Mouse (Mus musculus) heart, postnatal 4 days (tissue): Measurements from ENCODE around the gene Kpnb1. TPM values are rescaled to one million over a fixed set of nuclear protein-coding genes. Genes with fewer than 3 reads are reported as not detected.

Experiments used
- DNase-seq: peaks from one replicate; pipeline ENCODE4 v3.0.0; 2021
- total RNA-seq, 2 experiments: library from RNA; stranded (reverse); gene quantifications; 2 replicates each; pipeline ENCODE4 v1.2.3; 2021

The Kpnb1 gene
- total RNA-seq, 2 experiments from 2014 or later: 160 to 162 TPM

DNA sequence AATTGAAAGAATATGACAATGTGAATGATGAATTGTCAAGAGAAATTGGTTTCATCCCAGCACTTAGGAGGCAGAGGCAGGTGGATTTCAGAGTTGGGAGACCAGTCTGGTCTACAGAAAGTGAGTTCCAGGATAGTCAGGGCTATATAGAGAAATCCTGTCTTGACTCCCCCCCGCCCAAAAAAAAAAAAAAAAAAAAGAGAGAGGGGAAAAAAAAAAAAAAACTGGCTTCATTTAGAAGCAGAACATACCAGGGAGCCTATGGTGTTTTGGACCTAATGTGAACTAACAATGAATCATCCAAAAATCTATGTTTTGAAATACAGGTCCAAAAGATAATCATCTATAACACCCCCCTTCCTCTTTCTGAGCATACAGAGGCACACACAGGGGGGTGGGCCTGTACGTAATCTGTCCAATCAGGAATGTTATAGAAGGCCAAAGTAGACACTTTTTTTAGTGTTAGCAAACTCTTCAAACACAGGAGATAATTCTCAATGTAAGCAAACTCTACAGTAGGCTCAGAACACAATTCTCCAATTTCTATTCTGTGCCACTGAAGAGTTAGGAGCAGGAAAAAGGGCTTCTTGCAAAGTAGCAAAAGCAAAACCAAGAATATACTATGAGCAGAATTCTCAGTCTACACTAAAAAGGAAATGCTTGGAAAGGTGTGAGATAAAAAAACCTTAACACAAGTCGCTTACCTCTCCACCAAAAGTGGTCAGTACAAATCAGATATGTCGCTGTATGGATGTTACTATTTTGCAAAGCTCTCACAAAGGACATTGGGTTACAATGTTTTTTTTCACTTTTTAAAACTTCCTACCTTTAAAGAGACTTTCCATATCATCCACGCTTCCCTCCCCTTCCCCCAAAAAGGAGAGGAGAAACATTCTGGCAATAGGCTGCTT lies 1.7 kb downstream of the Kpnb1 start:
- DNase-seq: no peak

DNA sequence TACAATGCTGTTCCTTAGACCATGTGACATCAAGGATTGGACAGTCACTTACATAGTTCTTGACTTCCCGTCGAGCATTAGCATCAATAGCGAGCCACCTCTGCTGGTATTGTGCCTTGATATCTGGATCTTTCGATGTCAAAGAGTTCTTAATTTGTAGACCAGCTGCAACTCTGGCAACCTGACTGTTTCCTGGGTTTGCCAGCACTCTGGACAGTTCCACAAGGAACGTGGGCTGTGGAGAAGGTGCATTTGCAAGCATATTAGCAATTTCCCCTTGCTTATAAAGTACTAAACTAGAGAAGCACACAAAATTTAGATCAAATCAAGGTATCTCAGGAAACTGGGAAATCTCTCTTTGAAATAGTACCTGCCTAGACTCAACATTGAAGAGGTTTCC lies 2.8 kb downstream of the Kpnb1 start:
- DNase-seq: no peak

DNA sequence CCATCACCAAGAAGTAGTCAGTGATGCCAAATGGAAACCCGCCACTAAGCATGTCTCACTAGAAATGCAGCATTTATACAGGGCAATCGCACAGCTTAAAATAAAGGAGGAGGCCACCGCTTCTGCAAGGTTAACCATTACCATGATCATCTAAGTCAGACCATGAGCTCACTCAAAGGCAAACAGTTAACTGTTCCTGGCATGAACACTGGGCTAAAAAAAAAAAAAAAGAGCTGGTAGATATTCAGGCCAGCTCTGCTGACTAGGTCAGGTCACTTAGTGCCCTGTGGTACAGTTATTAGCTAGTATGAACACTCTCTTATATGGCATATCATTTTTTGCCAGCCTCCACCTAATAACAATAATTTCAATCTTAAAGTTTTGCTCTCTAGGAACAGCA lies 5.2 kb downstream of the Kpnb1 start:
- no peak for DNase-seq

DNA sequence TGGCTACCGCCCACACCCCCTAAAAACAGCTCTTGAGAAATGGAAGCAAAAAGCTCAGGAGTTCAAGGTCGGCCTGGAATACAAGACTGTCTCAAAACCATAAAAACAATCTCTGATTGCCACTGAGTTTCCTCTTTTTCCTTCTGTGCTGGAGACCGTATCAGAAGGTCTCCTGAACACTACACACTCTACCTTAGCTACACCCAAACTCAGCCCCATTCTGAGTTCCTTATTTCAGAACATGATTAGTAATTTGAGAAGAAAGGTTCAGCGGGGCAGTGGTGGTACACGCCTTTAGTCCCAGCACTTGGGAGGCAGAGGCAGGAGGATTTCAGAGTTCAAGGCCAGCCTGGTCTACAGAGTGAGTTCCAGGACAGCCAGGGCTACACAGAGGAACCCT lies 6.6 kb downstream of the Kpnb1 start:
- no peak for DNase-seq

DNA sequence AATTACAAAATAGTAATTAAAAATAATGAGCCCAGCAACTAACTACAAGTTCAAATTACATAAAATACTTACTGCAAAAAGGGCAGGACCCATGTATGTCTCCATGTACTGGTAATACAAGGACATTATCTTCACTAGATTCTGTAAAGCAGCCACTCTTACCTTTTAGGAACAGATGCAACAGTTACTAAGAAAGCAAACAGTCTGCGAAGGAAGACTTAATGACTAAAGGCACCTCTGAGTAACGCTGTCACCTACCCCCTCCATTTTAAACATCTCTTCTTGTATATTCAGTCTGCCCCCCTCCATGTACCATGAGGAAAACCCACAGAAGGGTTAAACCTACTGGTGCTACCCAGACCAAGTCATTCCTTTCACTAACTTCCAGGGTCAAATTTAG lies 9.5 kb downstream of the Kpnb1 start:
- DNase-seq: no peak

DNA sequence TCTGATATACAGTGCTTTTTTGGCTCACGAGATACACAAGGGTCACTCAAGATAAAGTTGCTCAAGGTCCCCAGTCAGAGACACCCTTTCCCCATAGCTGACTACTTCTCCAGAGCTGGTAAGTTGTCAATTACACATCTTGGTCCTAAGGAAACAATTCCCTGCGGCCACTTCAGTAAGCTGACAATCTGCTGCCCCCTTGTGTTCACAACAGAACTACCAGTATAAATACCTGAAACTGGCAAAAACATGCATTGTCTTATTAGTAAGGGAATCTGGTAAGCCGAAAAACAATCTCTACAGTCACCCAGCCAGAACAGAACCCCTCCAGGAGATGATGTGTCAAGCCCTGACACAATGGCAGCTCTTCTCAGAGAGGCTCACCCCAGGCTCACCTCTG lies 10.8 kb downstream of the Kpnb1 start:
- peak; percentile 50 for DNase-seq

DNA sequence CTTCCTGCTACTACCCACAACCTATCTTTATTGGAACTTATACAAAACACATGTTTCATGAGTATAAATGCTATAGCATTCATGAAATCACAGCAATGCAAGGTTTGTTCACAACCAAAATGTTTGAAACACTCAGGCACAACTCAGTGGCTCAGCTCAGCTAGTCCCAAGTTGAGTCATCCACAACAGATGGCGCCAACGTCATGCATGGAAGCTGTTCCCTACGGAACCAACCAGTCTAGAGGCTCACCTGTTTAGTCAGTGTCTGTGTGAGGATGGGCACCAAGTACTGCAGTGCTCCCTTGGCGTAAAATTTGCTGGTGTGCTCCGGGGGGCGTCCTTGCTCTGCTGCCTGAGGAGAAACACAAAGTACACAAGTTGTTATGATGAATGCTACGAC lies 12.2 kb downstream of the Kpnb1 start:
- DNase-seq: no peak

DNA sequence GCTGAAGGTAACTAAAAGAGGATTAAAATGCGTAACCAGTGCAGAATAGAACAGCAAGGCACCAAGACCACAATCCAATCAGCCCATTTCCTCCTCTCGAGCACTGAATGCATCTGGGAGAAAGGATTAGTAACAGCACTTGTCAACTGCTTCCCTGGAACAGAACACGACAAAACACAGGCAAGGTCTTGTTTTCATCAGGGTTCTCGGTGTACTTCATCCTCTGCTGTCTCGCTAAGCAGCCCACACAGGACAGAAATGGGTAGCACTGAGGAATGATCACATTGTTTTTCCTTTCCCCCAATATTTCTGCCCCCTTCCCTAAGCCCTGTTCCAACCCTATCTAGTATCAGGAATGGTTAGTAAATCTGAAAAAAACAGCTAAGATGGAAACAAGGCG lies 27.3 kb downstream of the Kpnb1 start:
- DNase-seq: no peak

DNA sequence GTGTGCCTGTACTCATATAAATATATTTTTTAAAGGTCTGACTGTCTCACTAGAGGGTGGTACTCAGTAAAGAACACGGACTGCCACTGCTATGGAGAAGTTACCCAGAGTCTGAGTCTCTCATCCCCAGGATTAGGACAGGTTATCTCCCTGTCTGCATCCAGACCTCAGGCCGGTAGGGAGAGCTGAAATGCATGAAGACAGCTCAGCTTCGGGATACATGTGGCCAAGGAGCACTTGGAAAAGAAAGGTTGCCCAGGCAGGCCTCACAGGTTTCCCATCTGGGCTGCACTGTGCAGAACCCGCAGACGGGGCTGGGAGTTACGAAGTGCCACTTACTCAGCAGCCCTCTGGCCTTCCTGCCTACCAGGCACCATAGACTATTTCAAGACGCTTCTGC lies 30.7 kb downstream of the Kpnb1 start:
- DNase-seq: no peak

DNA sequence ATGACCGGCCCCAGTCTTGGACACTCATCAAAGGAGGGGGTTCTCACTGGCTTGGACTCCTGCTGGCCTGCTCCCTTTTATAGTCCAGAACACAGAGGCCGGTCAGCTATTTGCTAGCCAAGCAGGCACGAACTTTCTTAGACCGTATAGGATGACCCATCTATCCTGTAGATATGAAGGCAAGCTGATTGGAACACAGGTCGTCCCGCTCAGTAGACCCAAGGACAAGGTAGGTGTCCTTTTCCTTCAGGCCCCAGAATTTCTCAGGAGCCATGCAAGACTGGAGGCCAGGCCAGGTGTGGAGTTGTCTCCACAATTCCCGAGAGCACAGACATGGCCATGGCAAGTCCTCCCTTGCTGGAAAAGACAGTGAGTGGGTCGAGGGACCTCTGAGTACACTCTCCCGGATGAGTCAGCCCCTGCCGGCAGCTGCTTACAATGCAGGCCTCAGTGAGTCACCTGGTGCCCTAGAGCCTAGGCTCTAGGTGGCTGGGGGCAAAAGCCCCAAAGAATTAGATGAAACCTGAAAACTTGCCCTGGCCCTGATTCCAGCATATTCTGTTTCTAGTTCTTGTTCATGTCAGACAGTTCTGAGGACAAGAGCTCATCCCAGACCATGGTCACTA lies 34.9 kb downstream of the Kpnb1 start:
- DNase-seq: peak; percentile 29

DNA sequence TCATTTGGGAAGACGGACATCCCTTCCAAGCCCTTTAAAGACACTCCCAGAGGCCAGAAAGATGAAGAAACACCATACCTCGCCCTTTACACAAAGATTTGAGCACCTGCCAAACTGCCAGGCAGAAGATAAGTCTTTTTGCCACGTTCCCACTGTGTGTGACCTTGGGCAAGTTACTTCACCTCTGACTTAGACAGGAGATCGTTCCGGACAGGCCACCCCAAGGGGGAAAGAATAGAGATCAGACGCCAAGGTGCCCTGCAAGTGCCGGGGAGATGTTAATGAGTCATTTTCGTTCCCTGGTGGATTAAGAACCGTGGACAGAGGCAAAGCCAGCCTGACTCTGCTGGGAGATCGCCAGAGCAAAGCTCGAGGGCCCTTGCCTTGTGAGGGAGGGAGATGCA lies 35.7 kb downstream of the Kpnb1 start:
- DNase-seq: peak; percentile 69

DNA sequence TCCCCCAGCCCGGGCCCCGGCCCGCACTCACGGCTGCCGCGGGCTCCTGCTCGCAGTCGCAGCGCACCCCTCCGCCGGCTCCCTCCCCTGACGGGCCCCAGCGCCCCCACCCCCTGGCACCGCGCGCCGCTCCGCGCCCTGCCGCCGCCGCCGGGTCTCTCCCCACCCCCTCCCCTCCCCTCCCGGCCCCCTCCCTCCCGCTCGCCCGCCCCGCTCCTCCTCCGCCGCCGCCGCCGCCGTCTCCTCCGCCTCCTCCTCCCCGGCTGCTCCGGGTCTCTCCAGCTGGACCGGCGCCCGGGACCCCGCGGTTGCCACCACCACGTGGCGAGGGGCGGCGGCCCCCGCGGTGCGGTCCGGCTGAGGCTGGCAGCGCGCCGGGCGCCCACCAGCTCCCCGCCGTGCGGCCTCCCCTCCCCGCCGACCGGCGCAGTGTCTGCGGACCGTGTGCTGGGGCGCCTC lies 36.3 kb downstream of the Kpnb1 start, which contains the start of gene Tbkbp1:
Tbkbp1 (minus strand) TSS at position 153 of the 459 bp plus-strand sequence.
- peak; percentile 56 for DNase-seq

DNA sequence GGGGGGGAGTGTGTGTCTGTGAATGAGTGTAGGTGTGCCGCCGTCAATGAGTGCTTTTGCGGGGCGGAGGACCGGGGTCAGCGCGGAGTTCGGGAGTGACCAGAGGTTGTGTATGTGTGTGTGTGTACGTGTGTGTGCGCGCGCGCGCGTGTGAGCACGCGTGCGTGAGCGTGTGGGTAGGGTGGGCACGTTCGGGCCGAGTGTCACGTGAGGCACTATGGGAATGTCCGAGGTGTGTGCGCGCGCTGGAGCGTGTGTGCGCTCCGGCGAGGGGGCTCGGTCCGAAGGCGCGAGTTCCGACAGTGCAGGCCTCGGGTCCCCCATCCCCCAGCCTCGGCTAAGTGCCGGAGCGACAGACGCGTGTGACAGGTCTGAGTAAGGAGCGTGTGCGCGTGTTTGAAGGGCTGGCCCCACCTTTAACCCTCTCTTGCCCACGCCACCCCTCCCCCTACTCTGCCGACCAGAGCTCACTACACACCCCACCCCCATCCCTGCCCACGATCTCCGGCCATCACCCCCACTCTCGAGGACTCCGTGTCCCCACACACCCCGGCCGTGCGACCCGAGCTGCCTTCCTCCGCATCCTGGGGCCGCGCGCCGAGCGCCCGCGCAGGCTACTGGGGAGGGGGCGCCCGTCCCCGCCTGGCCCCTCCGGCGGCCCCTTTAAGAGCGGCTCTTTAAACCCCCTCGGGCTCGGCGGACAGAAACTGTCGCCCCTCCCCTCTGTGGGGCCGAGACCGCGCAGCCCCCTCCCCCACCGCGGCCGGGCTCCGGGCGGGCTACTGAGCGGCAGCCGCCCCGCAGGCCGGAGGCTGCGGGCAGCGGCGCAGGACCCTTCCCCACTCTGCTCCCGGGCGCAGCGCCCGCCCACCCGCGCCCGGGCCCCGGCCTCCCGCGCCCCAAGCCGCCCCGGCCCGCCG lies 37.0 kb downstream of the Kpnb1 start:
- peak; percentile 74 for DNase-seq

DNA sequence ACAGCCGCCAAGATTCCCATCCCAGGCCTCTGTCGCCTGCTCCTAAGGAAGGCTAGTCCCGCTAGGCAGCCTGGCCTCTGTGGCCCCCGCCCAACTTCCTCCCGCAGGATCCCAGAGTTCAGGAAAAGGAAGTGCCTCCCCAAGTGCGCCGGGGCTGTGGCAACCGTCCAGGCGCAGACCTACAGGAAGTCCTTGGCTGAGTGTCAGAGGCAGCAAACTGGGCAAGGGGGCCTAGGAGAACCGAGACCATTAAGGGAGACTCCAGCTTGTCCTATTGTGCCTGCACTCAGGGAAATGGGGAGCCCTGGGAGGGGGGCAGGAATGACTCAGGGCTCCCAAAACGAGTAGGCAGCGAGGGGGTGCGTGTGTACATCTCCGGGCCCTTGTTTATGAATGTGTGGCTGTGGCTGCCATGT lies 37.7 kb downstream of the Kpnb1 start:
- DNase-seq: peak; percentile 87

DNA sequence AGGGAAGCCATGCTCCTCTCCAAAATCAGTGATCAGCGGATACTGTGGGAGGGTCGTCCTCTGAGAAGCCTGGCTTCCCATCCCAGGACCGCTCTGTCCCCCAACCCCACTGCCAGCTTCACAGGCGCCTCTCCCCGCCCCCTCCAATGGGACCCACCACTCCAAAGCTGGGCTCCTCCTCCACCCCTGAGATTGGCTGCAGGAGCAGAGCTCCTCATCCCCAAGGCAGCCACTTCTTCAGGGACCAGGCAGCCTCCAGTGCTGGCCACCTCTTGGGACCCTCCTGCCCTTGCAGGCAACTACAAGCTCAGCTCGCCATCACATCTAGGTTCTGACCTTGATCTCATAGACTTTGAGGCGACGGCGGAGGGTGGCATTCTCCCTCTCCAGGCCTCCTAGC lies 38.7 kb downstream of the Kpnb1 start:
- no peak for DNase-seq

DNA sequence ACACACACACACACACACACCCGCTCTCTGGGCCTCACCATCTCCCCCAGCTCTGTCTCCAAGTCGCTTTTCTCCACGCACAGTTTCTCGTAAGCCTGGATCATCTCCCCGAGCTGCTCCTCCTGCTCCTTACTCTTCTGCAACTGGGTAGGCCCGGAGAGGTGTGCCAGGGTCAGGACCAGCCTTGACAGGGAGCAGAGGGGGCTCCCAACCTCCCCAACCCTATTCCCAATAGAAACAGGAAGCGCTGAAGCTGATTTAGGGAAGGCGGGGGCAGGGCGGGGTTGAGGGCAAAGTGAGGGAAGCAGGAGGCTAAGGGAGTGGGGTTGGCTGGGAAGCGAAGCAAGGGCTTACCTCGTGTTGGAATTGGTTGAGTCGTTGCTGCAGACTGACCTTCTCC lies 39.1 kb downstream of the Kpnb1 start:
- peak; percentile 18 for DNase-seq

DNA sequence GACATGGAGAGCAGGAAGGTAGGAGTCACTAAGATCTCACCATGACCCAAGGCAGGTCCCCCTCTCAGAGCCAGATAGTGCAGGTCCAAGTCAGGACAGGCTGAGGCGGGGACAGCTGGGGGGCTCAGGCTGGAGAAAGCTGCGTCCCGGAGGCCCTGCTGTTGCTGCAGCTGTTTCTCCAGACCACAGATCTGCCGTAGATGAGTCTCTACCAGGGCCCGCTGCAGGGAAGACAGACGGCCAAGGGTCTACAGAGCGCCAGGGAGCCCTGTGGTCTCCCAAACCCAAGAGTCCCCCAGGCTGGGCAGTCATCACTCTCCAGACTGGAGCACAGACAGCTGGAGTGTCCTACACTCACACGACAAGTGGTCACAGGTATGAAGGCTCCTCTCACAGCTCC lies 40.3 kb downstream of the Kpnb1 start:
- DNase-seq: no peak

DNA sequence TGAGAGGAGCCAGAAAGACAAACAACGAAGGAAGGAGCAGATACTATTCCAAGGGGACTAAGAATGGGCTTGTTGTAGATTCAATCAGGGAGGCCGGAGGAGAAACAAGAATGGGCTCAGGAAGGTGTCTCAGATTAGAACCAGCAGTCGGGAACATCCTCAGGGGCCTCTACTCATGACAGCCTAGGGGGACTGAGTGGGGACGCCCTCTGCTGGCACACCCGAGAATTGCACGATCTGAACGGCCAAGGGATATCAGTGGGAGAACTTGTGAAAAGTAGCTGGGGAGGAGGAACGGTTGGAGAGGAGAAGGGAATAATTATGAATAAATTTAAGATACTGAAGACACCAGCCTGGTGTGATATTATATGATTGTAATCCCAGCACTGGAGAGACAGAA lies 41.0 kb downstream of the Kpnb1 start:
- DNase-seq: peak; percentile 88

DNA sequence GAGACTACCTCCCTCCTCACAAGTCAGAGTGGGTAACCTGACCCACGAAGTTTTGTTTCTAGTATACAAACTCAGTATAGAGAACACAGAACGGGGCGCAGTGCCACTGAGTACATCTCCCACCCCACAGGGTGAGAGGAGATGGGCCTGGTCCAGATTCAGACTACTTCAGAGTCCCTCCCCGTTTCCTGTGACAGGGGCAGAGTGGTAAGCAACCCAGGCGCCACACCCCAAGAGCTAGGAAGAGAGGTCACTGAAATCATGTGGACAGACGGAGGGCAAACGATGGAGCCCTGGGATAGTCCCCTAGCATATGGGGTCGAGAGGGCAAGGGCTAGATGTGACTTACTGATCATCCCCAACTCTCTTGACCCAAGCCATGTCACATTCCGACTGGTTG lies 41.7 kb downstream of the Kpnb1 start:
- no peak for DNase-seq

DNA sequence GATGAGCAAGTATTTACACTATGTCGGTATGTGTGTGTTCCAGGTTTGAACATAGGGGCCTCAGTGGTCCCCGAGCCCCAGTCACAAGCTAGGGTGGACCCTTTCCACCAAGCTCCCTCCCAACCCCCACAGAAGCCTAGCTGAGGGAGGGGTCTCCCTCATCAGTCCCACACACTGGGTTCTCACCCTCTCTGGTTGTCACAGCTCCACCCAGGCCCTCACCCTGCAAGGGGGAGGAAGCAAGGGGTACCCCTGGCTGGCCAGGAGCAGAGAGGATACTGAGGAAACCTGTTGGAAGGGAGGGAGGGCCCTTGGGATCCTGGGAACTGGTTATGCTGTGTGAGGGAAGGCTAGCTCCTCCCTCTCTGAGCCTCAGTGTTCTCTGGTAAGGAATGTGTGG lies 42.4 kb downstream of the Kpnb1 start:
- no peak for DNase-seq

DNA sequence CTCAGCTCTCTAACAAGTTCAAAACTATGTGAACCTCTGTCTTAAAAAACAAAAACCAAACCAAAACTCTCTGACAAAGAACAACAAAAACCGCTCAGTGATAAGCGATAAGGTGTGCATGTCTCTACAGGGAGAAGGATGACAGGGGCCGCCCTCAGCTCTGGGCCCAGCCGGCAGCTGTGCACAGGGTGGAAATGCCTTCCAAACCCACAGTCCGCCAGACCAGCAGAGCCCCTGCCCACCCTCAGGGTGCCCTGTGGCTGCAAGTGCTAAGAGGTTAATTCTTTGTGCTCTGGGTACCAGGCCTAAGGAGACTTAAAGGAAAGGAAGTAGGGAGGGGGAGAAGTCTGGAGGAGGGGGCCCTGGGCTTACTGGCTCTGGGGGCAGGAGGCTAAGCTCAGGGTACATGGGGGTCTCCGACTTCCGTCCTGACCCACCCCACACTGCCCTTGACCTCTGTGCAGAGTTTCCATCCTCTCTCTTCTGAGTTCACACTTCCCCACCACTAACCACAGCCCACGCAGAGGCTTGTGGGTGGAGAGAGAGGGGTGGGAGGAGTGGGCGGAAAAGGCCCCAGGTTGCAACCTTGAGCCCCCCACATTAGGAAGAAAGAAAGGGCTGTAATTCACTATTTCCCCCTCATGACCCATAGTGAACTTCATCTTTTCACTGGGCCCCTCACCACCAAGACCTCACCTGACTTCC lies 44.3 kb downstream of the Kpnb1 start:
- DNase-seq: no peak

DNA sequence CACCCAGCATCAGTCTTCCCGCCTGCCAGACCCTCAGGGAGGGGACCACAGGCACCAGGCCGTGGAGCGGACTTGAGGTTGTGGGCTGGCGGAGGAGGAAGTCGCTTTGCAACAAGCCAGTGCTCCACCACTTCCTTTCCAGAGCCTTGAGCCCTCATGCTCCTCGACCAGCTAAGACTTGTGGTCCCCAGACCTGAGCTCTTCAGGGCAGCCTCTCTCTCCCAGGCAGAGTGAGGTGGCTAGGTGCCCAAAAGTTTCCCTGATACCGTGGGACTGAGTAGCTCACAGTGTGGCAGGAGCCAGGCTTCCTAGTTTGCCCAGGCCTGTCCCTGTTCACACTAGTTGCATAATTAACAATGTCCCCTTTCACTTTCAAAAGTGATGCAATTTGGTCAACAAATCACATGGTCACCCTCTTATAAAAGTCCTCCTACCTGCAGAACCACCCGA lies 45.5 kb downstream of the Kpnb1 start:
- no peak for DNase-seq
